Mouse (Mus musculus) layer of hippocampus, adult 9-11 months (tissue): ENCODE results near the gene Mmp10.

Source experiments
- DNase-seq: peaks from one replicate; pipeline ENCODE4 v3.0.0; 2022

Gene Mmp10

GRCm38 (mm10) chr9:7502051-7502450, at the start of gene Mmp10:
Mmp10 (plus strand) TSS chr9:7502352.
- DNase-seq = no peak

- DNase-seq = no peak
Observed at GRCm38 (mm10) chr9:7453302-7453701, 48.9 kb upstream of the Mmp10 start.

- no peak for DNase-seq
Observed at GRCm38 (mm10) chr9:7470262-7470661, 31.9 kb upstream of the Mmp10 start.

- no peak for DNase-seq
Observed at GRCm38 (mm10) chr9:7483684-7484394, 18.3 kb upstream of the Mmp10 start.

GRCm38 (mm10) chr9:7501138-7501537, 1.0 kb upstream of the Mmp10 start:
- no peak for DNase-seq

GRCm38 (mm10) chr9:7507321-7507876, 5.2 kb downstream of the Mmp10 start:
- DNase-seq = no peak

GRCm38 (mm10) chr9:7509619-7510233, 7.6 kb downstream of the Mmp10 start:
- no peak for DNase-seq

GRCm38 (mm10) chr9:7517944-7518571, 15.9 kb downstream of the Mmp10 start:
- DNase-seq = no peak

- DNase-seq = no peak
Observed at GRCm38 (mm10) chr9:7526255-7526940, 24.2 kb downstream of the Mmp10 start.

GRCm38 (mm10) chr9:7542763-7543162, 40.6 kb downstream of the Mmp10 start:
- no peak for DNase-seq

- no peak for DNase-seq
Observed at GRCm38 (mm10) chr9:7544923-7545457, 42.8 kb downstream of the Mmp10 start.

GRCm38 (mm10) chr9:7545471-7545870, 43.3 kb downstream of the Mmp10 start:
- no peak for DNase-seq

GRCm38 (mm10) chr9:7545920-7546319, 43.8 kb downstream of the Mmp10 start:
- no peak for DNase-seq

GRCm38 (mm10) chr9:7551943-7552342, 49.8 kb downstream of the Mmp10 start:
- no peak for DNase-seq

GRCm38 (mm10) chr9:7553536-7553935, 51.4 kb downstream of the Mmp10 start:
- DNase-seq = no peak

GRCm38 (mm10) chr9:7554382-7554781, 52.2 kb downstream of the Mmp10 start:
- DNase-seq = no peak

GRCm38 (mm10) chr9:7558221-7559017, 56.3 kb downstream of the Mmp10 start, which contains the start of gene Mmp8:
Mmp8 (plus strand) TSS chr9:7558456.
- DNase-seq = no peak
